Mouse (Mus musculus) E14TG2a.4 (cell line): ENCODE results near the gene Polr3h.

ENCODE experiments used
- CTCF ChIP-seq: conservative IDR thresholded peaks from 2 replicates; pipeline ENCODE4 v1.5.1; 2014; ENCODE audit warnings: low read length
- NANOG ChIP-seq: IDR thresholded peaks from 2 replicates; pipeline ENCODE4 v1.6.1; 2014; ENCODE audit warnings: borderline replicate concordance, low read length, mixed read lengths
- POU5F1 ChIP-seq: IDR thresholded peaks from 2 replicates; pipeline ENCODE4 v1.6.1; 2014; ENCODE audit warnings: low read length, borderline replicate concordance

DNA sequence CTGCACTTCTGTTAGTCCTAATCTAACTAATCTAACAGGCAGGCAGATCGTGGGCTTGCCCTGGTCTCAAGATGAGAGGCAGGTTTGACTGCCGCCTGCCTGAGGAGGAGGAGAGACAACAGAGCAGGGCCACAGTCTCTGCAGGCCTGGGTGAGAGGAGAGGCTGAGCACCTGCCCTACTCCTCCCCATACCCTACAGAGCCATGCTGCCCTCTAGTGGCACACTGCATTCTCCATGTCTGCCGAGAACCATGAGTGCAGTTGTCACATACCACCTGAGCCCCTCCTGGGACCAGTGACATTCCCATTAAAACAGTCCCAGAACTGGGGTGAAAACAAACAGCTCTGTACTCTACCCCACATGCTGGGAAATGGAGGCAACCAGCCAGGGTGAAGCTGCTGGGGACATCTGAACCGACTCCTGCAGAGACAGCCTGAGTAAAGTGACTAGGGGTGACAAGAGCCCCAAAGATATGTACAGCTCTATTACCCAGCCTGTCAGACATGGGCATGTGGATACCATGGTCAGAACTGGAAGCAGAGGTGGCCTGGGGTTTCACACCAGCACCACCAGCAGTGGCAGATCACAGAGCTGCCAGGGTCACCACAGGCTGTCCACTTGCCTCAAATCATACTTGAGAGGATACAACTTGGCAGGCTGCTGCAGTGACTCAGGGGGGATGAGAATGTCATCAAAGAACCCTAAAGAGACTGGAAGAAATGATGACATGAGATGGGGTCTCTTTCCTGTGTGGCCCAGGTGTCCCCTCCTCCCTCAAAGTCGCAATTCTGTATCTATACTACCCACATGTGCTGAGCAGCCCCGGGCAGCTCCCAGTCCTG lies 8.2 kb downstream of the Polr3h start:
- TF ChIP-seq CTCF (peak; percentile 78), POU5F1 (no peak), NANOG (no peak)
